Mouse (Mus musculus) retina, postnatal 1 day (tissue): ENCODE measurements around the gene Tdg.
"Not testable (repeated sequence)": the region's sequence is repeated elsewhere in the genome, so short reads cannot be mapped to it uniquely, and the experiment has no call there.

Experiments
- DNase-seq: peaks from one replicate; pipeline ENCODE4 v3.0.0-alpha.2; 2012

Gene Tdg

DNA sequence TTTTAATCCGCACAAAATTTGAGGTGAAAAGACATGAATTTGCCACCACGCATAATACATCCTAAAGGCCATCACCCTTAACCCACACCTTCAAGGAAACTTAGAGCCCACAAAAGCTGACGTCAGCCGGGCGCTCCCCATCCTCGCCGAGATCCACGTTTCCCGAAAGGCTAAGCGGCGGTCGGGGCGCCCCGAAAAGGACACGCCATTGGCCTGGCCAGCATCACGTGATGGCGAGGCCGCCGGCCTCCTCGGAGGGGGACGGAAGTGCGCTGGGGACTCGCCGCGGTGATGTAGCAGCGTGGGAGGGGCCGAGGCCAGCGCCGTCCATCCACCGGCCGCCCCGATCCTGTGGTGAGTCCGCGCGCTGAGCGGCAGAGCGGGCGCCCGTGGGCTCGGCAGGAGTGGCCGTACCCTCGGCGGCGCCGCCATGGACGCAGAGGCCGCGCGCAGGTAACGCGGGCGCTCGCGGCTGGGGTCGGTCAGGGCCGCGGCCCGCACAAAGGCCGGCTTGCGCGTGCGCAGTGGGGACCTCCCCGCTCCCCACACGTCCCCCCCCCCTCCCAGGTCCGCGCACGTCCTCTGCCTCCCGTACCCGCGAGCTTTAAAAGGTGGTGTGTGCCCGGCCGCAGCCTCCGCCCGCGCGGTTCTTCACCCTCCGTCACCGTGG, at the start of gene Tdg:
Gene Tdg (plus strand): TSS at position 243 of the 670 bp plus-strand sequence.
- peak; percentile 96 for DNase-seq

GRCm38 (mm10) chr10:82589673-82590072, 40.0 kb upstream of the Tdg start:
- not testable (repeated sequence) for DNase-seq

GRCm38 (mm10) chr10:82594421-82594820, 35.2 kb upstream of the Tdg start:
- not testable (repeated sequence) for DNase-seq

DNA sequence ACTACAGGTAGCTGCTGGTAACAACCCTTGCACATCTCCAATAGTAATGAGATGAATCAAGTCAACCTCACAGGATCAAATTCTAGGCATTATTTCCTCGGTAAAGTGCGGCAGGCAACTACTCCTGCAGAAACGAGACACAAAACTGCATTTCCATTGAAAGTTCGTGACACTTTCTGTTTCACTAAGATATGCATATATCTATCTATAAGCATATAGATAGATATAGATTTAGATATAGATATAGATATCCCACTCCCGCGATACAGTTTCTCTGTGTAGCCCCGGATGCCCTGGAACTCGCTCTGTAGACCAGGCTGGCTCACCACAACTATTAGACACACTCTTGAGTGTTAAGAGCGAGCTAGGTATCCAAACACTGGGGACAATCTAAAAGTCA, 7.4 kb upstream of the Tdg start:
- DNase-seq, result peak; percentile 7

DNA sequence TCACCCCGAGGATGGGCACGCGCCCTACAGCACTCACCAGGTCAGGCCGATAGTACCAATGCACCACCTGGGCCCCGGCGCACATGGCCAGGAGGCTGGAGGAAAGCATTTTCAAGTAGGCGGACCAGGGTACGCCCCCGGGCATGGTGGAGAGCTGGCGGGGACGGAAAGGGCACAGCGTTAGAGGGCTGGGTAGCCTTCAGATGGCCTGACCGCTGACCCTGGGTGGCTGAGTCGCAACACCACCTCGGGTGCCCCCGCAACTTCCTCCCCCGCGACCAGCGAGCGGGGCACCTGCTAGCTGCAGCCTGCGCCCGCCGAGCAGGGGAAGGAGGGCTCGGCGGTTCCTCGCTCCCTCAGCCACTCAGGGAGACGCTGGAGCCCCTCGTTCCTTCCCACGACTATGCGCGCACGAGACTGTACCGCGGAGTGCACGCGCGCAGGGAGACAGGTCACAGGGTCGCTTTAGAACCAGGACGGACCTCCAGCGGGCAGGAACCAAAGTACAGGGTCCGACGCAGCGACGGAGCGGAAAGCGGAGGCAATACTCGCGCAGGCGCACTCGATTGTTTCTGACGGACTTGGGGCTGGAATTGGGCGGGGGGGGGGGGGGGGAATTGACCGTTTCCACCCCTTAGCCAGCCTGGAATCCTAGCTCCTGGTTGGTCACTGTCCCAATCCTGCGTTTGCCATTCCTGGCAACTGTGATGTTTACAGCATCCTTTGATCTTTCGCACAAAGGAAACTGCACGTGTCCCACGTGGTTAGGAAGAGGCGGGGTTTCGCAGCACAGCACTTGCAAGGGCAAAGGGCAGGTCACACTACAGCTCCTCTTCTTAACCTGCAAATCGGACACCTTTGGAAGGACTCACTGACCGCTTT, 6.7 kb upstream of the Tdg start, which contains the start of gene 1190007I07Rik:
Gene 1190007I07Rik (minus strand): TSS at position 558 of the 882 bp plus-strand sequence.
- peak; percentile 96 for DNase-seq

GRCm38 (mm10) chr10:82623553-82623932, 6.1 kb upstream of the Tdg start:
- DNase-seq, result not testable (repeated sequence)

GRCm38 (mm10) chr10:82629111-82629585, 480 bp upstream of the Tdg start:
- DNase-seq, result no peak

- DNase-seq, result peak; percentile 9
Measured at GRCm38 (mm10) chr10:82630497-82630896, 869 bp downstream of the Tdg start.

DNA sequence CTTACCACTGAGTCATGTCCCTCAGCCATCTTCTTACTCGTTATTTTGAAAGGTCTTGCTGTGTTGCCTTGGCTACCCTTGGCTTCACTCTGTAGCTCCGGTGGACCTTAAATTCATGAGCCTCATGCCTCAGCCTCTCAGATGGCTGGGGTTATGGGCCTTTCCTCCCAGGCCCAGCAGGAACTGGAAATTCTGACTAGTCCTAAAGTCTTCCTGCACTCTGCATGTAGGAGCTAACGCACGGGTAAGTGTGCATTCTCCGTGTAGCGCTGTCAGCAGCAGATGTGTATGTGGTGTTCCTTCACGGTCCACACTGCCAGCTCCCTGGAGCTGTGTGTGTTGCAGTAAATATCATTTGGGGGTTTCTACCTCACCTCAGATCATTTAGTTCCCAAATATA, 1.5 kb downstream of the Tdg start:
- no peak for DNase-seq

GRCm38 (mm10) chr10:82632496-82633280, 3.1 kb downstream of the Tdg start:
- DNase-seq, result no peak

DNA sequence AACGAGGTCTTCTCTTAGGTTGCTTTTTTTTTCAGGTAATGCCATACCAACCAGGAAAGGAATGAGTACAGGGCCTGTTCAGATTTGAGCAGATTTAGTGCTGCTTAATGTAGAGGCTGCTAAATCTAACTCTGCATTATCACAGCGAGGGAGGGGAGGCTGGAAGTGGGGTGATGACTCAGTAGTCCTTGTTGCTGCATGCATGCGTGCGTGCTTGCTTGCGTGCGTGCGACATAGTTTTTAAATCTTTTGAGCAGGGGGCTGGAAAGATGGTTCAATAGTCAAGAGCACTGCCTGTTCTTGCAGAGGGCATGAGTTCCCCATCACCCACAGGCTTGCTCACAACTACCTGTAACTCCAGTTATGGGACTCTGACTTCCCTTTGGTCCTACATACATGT, 4.7 kb downstream of the Tdg start:
- no peak for DNase-seq

- DNase-seq, result no peak
Measured at GRCm38 (mm10) chr10:82636321-82636720, 6.7 kb downstream of the Tdg start.

GRCm38 (mm10) chr10:82639032-82639698, 9.5 kb downstream of the Tdg start:
- DNase-seq, result no peak

- DNase-seq, result no peak
Measured at GRCm38 (mm10) chr10:82641481-82641880, 11.9 kb downstream of the Tdg start.

DNA sequence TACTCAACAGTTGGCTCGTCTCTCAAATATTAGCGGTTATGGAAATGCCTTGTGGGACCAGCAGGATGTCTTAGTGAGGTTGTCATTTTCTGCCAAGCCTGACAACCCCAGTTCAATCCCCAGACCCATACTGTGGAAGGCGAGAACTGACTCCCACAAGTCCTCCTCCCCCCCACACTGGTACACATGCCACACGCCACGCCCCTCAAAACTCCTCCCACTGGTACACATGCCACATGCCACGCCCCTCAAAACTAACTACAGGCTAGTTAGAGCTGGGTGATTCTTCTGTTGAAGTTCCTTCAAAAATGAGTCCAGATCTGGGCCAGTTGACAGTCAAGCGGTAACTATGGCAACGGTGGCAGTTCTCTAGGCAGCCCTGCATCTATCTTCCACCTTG, 16.5 kb downstream of the Tdg start:
- DNase-seq, result no peak

- DNase-seq, result no peak
Measured at GRCm38 (mm10) chr10:82647205-82647811, 17.7 kb downstream of the Tdg start.

GRCm38 (mm10) chr10:82651221-82651620, 21.6 kb downstream of the Tdg start:
- no peak for DNase-seq

GRCm38 (mm10) chr10:82652625-82653024, 23.0 kb downstream of the Tdg start:
- DNase-seq, result no peak

GRCm38 (mm10) chr10:82654581-82654980, 25.0 kb downstream of the Tdg start:
- no peak for DNase-seq

- DNase-seq, result no peak
Measured at GRCm38 (mm10) chr10:82661820-82662219, 32.2 kb downstream of the Tdg start.

DNA sequence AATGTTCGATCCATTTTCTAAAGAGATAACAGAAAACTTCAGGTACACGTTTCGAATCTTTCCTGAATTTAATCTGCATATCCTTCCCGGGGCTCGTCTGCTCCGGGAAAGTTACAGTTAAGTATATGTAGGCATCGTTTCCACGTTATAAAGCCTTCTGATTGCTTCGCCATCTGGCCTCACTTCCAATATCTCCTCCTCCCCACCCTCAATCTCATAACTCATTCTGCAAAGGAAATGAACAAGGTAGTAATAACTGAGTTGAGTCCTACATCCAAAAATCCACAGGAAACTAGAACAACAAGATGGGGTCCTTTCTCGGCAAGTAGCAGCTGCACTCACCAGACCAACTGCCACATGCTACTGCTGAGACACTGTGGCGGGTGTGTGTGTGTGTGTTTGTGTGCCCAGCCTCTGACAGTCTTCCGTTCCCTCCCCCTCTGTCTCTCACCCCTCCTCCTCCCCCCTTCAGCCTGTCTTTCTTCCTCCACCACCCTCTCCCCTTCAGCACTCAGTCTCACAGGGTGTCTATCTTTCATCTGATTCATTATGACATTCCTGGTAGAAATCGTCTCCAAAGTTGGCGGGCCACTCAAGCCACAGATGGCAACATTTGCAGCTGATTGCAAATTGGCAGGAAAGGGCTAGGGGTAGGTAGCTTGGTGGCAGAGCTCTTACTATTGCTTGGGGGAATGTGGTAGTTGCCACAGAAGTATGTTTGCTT, 32.8 kb downstream of the Tdg start:
- DNase-seq, result no peak
